Mouse (Mus musculus) spleen, adult 2 months (tissue): Measurements from ENCODE around the gene Mid1.
"Not testable (repeated sequence)": the region's sequence is repeated elsewhere in the genome, so short reads cannot be mapped to it uniquely, and the experiment has no call there.

Experiments used
- CTCF ChIP-seq: fragments of 200-500 bp; IDR thresholded peaks from 2 replicates; pipeline ENCODE4 v1.5.1; 2011; ENCODE audit warnings: mild to moderate bottlenecking, inconsistent platforms; ENCODE audit not compliant: insufficient read depth, insufficient read length, insufficient replicate concordance; ENCODE audit errors: extremely low read depth
- POLR2A ChIP-seq: fragments of 200-500 bp; IDR thresholded peaks from 2 replicates; pipeline ENCODE4 v1.6.1; 2011; ENCODE audit warnings: low read depth, low read length, inconsistent platforms

DNA sequence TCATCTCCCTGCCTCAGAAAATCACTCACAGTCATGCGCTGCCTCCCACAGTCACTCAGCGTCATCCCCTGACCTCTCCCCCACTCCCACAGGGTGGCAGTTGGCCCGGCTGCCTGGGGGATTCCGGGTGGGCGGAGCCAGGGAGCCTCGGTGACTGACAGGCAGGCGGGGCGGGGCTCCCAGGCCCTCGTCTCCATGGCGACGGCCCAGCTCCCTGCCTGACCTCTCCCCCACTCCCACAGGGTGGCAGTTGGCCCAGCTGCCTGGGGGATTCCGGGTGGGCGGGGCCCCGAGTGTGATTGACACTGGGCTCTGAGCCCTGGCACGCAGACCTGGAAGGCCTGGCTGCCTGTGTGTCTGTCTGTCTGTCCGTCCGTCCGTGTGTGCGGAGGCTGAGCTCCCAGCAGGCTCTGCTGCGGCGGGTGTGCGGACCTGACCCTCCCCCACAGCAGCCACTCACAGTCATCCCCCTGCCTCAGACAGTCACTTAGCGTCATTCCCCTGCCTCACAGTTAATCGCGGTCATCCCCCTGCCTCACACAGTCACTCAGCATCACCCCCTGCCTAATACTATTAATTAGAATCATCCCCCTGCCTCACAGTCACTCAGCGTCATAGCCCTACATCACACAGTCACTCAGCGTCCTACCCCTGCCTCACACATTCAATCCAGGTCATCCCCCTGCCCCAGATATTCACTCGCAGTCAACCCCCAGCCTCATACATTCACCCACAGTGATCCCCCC lies 306.3 kb downstream of the Mid1 start:
- TF ChIP-seq CTCF, POLR2A: not testable (repeated sequence)
